Mouse (Mus musculus) olfactory bulb, adult 2 months (tissue): ENCODE results near the gene Zfhx3.

Experiments
- CTCF ChIP-seq: fragments of 200-500 bp; IDR thresholded peaks from 2 replicates; pipeline ENCODE4 v1.5.1; 2012; ENCODE audit warnings: low read depth, mild to moderate bottlenecking, low read length, moderate library complexity; ENCODE audit not compliant: insufficient read depth
- POLR2A ChIP-seq: fragments of 200-500 bp; IDR thresholded peaks from 2 replicates; pipeline ENCODE4 v1.6.1; 2012; ENCODE audit warnings: mild to moderate bottlenecking, low read depth, low read length, moderate library complexity; ENCODE audit not compliant: insufficient read depth

GRCm38 (mm10) chr8:108994187-108994586, 1051.7 kb downstream of the Zfhx3 start:
- no peak for TF ChIP-seq CTCF
- no peak for TF ChIP-seq POLR2A
